Mouse (Mus musculus) lung, adult 2 months (tissue): Measurements from ENCODE around the gene Commd7. TPM values are rescaled to one million over a fixed set of nuclear protein-coding genes. Genes with fewer than 3 reads are reported as not detected.

Source experiments
- DNase-seq: peaks from one replicate; pipeline ENCODE4 v3.0.0; 2022
- H3K4me1 ChIP-seq: fragments of 200-500 bp; 2 replicates; pipeline ENCODE4 v1.6.1; 2011; ENCODE audit warnings: low read length; ENCODE audit not compliant: control insufficient read depth, insufficient read depth
- H3K4me3 ChIP-seq: fragments of 200-500 bp; replicated peaks from 2 replicates; pipeline ENCODE3; 2011; ENCODE audit warnings: low read depth, mild to moderate bottlenecking, control low read depth, low read length; ENCODE audit errors: extremely low read depth
- CTCF ChIP-seq: fragments of 200-500 bp; IDR thresholded peaks from 2 replicates; pipeline ENCODE4 v1.5.1; 2011; ENCODE audit warnings: mild to moderate bottlenecking, low read length, control low read depth; ENCODE audit not compliant: insufficient read depth
- POLR2A ChIP-seq: fragments of 200-500 bp; IDR thresholded peaks from 2 replicates; pipeline ENCODE4 v1.6.1; 2011; ENCODE audit warnings: low read depth, mild to moderate bottlenecking, control low read depth, low read length, borderline replicate concordance; ENCODE audit errors: extremely low read depth
- whole genome bisulfite sequencing: fragments of 180-500 bp; shearing (Covaris S2); methylation state at CpG from one replicate; pipeline ENCODE4 v1.1.7; 2018; 5-methylcytosine and 5-hydroxymethylcytosine counted together
- polyA plus RNA-seq: library from polyadenylated mRNA; depleted of rRNA; stranded (reverse); fragments of >200 nt; gene quantifications from 2 replicates; pipeline ENCODE4 v1.2.3, GENCODE M21; 2012

Gene Commd7
- polyA plus RNA-seq, 1 experiment, result 20.5 TPM

GRCm38 (mm10) chr2:153651681-153652080, 19.1 kb upstream of the Commd7 start:
- Histone ChIP-seq H3K4me1 (no peaks in the 10 kb centered on the region), H3K4me3 (no peak overlapping the region)
- TF ChIP-seq CTCF, result no peak
- no peak for TF ChIP-seq POLR2A
- WGBS, result 74% methylated on average over 3 of the region's 3 CpGs
- DNase-seq, result no peak

- Histone ChIP-seq H3K4me1 (no peaks in the 10 kb centered on the region), H3K4me3 (peak overlapping the region; percentile 95)
- peak; percentile 60 for DNase-seq
- WGBS, result 9% methylated on average over 28 of the region's 28 CpGs
- TF ChIP-seq CTCF, result no peak
- no peak for TF ChIP-seq POLR2A
Observed at GRCm38 (mm10) chr2:153650014-153650687, 17.6 kb upstream of the Commd7 start.

- Histone ChIP-seq H3K4me3 (peak within 1 kb of the TSS; percentile 95), H3K4me1 (no peaks in the 10 kb centered on the region)
- DNase-seq, result peak; percentile 72
- TF ChIP-seq POLR2A, result no peak
- no peak for TF ChIP-seq CTCF
- WGBS, result under 1% methylated on average over 86 of the region's 93 CpGs
Observed at GRCm38 (mm10) chr2:153649298-153650013, 16.9 kb upstream of the Commd7 start, which contains the start of gene Dnmt3b. Gene Dnmt3b (plus strand): TSS chr2:153649450.

- TF ChIP-seq CTCF, result no peak
- TF ChIP-seq POLR2A, result no peak
- DNase-seq, result no peak
- Histone ChIP-seq H3K4me1 (no peaks in the 10 kb centered on the region), H3K4me3 (peak overlapping the region; percentile 61)
- WGBS, result 26% methylated on average over 14 of the region's 14 CpGs
Observed at GRCm38 (mm10) chr2:153648773-153649297, 16.3 kb upstream of the Commd7 start.

GRCm38 (mm10) chr2:153642999-153643398, 10.4 kb upstream of the Commd7 start:
- DNase-seq, result no peak
- no peak overlapping the region for H3K4me3 ChIP-seq
- H3K4me1 ChIP-seq, result no peaks in the 10 kb centered on the region
- 47% methylated on average over 6 of the region's 6 CpGs for WGBS
- TF ChIP-seq CTCF, result no peak
- TF ChIP-seq POLR2A, result no peak

- no peak overlapping the region for H3K4me3 ChIP-seq
- TF ChIP-seq CTCF, result no peak
- TF ChIP-seq POLR2A, result no peak
- H3K4me1 ChIP-seq, result no peaks in the 10 kb centered on the region
- DNase-seq, result no peak
- WGBS, result 24% methylated on average over 3 of the region's 3 CpGs
Observed at GRCm38 (mm10) chr2:153642496-153642895, 9.9 kb upstream of the Commd7 start.

- TF ChIP-seq CTCF, result no peak
- no peak overlapping the region for H3K4me3 ChIP-seq
- DNase-seq, result no peak
- no peaks in the 10 kb centered on the region for H3K4me1 ChIP-seq
- WGBS, result 33% methylated on average over 15 of the region's 15 CpGs
Observed at GRCm38 (mm10) chr2:153638977-153639680, 6.5 kb upstream of the Commd7 start.

GRCm38 (mm10) chr2:153633259-153633658, 678 bp upstream of the Commd7 start:
- 70% methylated on average over 5 of the region's 5 CpGs for WGBS
- H3K4me1 ChIP-seq, result no peaks in the 10 kb centered on the region; the same call in 1 of the 2 replicates
- TF ChIP-seq POLR2A (no peak), CTCF (no peak)
- no peak overlapping the region for H3K4me3 ChIP-seq
- no peak for DNase-seq

GRCm38 (mm10) chr2:153632871-153633226, 268 bp upstream of the Commd7 start:
- Histone ChIP-seq H3K4me1 (no peaks in the 10 kb centered on the region; the same call in 1 of the 2 replicates), H3K4me3 (peak overlapping the region; percentile 81)
- TF ChIP-seq CTCF (no peak), POLR2A (no peak)
- 11% methylated on average over 2 of the region's 2 CpGs for whole genome bisulfite sequencing
- DNase-seq, result no peak

- 84% methylated on average over 3 of the region's 3 CpGs for WGBS
- H3K4me1 ChIP-seq, result no peaks in the 10 kb centered on the region; the same call in 1 of the 2 replicates
Observed at GRCm38 (mm10) chr2:153630950-153631349, 1.6 kb downstream of the Commd7 start.

More at GRCm38 (mm10) chr2:153630950-153631349, 1.6 kb downstream of the Commd7 start:
- H3K4me3 ChIP-seq, result no peak overlapping the region
- TF ChIP-seq POLR2A, result no peak
- no peak for TF ChIP-seq CTCF
- no peak for DNase-seq
